Mouse (Mus musculus): ENCODE results near the gene Urm1.

DNA sequence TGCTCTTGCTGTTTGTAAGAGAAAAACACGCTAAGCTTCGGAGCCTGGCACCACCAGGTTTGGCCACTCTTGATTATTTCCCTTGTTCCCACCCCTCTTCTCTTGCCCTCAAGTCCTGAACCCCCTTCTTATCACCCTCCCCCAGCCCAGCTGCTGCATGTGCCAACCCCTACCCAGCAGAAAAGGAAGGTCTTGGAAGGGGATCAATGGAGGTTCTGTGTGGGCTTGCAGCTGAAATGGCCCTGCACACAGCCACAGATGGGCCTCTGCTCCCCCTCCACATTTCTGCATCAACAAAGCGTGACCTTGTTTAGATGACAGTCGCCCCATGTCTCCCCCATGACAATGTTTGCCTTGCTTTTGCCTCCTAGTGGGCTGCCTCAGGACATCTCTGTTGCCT lies 11.2 kb downstream of the Urm1 start:
- TF ChIP-seq CTCF (IDR thresholded peaks at IDR 0.05; ENCODE audit: insufficient read depth, low read length) (no peak), POLR2A (IDR thresholded peaks at IDR 0.05; ENCODE audit: borderline replicate concordance, extremely low read depth, low read depth, low read length) (no peak)

All from lung, adult 2 months (tissue).